Mouse (Mus musculus): ENCODE data around the gene Gja8. TPM values are rescaled to one million over a fixed set of nuclear protein-coding genes. Genes with fewer than 3 reads are reported as not detected.
A peak's percentile ranks its signal among the peaks of the same experiment; 100 is the strongest.

Gene Gja8
- not detected in 2 replicates for polyA plus RNA-seq (2015; fragmentation: Nextera tagmentation; extraction: Ambion mirVana)

DNA sequence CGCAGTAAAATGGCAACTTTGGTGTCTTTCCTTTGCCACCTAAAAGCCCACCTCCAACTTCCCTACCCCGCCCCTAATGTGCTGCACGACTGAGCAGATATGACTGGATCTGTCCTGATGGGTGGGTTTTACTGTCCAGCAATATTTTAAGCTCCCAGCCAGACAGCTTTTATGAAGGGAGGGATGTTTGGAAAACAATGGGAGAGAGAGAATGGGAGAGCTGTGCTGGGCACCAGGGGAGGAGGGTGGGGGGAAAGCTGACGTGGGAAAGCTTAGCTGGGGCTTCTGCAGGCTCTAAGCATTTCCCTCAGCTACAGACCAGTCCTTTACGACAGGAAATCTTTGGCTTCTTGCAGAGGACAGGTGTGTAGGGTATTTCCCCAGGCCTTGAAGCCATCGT is at the start of gene Gja8:
Gene Gja8, minus strand, starts transcription at position 101 of the 400 bp plus-strand sequence.
- ATAC-seq (replicated peaks; ENCODE audit: insufficient number of reproducible peaks, insufficient read depth, low FRiP score, low read depth) = no peak
- H3K27ac ChIP-seq = no peak within 1 kb of the TSS
- no peaks in the 10 kb centered on the region for H3K27me3 ChIP-seq
- H3K9ac ChIP-seq = no peak within 1 kb of the TSS
- WGBS = 64% methylated on average over 6 of the region's 6 CpGs
- H3K4me2 ChIP-seq = no peak within 1 kb of the TSS
- no peaks in the 10 kb centered on the region for H3K36me3 ChIP-seq
- peaks cover 6% of the 10 kb centered on the region for H3K4me1 ChIP-seq (replicated peaks)
- no peak within 1 kb of the TSS for H3K4me3 ChIP-seq
- H3K9me3 ChIP-seq (replicated peaks) = no peaks in the 10 kb centered on the region

DNA sequence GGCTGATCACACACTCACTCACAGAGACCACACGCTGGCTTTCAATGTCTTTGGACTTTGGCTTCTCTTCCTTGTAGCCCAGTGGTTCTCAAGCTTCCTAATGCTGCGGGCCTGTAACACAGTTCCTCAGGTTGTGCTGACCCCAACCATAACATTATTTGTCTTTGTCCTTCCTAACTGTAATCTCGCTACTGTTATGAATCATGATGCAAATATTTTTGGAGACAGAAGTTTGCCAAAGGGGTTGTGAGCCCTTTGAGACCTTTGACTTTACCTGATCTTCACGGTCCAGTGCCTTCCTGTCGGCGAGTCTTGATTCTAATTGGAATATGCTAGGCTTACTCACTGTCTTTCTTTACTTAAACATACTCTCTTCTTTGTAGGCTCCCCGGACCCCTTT is 48.6 kb upstream of the Gja8 start:
- no peak overlapping the region for H3K4me2 ChIP-seq
- no peak overlapping the region for H3K27ac ChIP-seq

DNA sequence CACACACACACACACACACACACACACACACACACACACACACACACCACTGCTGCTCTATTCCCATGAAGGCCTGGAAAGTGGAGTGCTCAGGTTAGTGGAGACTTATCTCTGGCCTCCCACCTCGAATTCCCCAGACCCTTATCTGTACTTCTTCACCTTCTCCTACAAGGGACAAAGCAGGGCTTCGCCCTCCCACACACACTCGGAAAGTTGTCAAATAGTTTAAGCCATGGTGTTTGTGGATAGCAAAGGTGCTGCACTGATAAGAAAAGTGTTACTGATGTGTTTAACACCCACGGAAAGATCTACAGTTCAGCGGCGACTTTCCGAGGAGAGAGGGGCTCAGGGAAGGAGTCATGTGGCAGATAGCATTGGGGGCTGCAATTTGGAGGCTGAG is 45.2 kb upstream of the Gja8 start:
- 11% methylated on average over 7 of the region's 7 CpGs for WGBS
- H3K4me1 ChIP-seq (replicated peaks) = peaks cover 18% of the 10 kb centered on the region
- no peak overlapping the region for H3K4me2 ChIP-seq
- ATAC-seq (replicated peaks; ENCODE audit: insufficient number of reproducible peaks, insufficient read depth, low FRiP score, low read depth) = peak; percentile 82
- H3K9me3 ChIP-seq (replicated peaks) = no peaks in the 10 kb centered on the region
- H3K27me3 ChIP-seq = no peaks in the 10 kb centered on the region
- no peak overlapping the region for H3K4me3 ChIP-seq
- no peak overlapping the region for H3K9ac ChIP-seq
- peak overlapping the region; percentile 77 for H3K27ac ChIP-seq
- no peaks in the 10 kb centered on the region for H3K36me3 ChIP-seq

More for the DNA sequence above, 48.6 kb upstream of the Gja8 start:
- WGBS = 81% methylated on average over 7 of the region's 7 CpGs
- Histone ChIP-seq H3K4me1 (replicated peaks) (peaks cover 21% of the 10 kb centered on the region), H3K36me3 (no peaks in the 10 kb centered on the region), H3K9ac (no peak overlapping the region), H3K27me3 (no peaks in the 10 kb centered on the region), H3K4me3 (no peak overlapping the region), H3K9me3 (replicated peaks) (no peaks in the 10 kb centered on the region)
- no peak for ATAC-seq (replicated peaks; ENCODE audit: insufficient number of reproducible peaks, insufficient read depth, low FRiP score, low read depth)

DNA sequence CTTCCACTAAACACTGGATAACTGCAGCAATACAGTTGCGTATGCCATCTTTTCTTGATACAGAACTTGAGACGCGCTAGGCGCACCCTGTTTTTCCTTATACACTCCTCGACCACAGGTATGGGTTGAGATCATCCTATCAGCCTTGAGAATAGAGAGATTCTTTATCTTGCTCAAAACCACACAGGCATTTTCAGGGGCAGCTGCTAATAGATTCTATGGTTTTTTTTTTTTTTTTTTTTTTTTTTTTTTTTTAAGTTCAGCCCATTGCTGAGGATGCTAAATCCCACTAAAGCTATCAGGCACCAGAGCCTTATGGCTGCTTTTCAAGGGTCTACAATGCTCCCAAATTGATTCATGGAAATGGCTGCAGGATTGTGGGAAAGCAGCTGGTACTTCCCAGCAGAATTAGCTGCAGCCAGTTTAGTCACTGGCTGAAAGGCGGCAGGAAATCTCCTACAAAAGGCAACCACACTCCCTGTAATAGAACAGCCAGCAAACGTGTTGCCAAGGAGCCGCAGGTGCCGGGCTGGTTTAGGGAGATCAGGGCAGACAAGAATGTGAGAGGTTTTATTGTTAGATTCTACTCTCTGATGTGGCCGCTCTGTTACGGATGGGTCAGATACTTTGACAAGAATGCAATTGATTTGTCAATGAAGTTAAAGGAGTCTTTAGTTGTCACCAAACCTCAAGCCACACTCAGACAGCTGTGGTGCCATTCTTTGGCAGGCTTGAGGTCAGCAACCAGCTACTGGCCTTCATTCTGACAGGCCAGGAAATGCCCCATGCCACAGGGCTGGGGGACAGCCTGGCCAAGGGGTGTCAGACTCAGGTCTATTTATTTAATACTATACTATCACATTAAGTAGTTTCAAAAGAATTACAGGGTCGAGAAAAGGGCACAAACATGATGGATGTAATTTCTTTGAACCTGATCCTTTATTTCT is 37.5 kb upstream of the Gja8 start:
- Histone ChIP-seq H3K4me1 (replicated peaks) (peaks cover 7% of the 10 kb centered on the region), H3K36me3 (no peaks in the 10 kb centered on the region), H3K9me3 (replicated peaks) (no peaks in the 10 kb centered on the region), H3K27me3 (0 out of 2 replicates have a peak, but pooled peaks cover 4% of the 10 kb centered on the region), H3K27ac (no peak overlapping the region), H3K4me3 (no peak overlapping the region), H3K9ac (no peak overlapping the region), H3K4me2 (no peak overlapping the region)
- WGBS = 69% methylated on average over 12 of the region's 12 CpGs
- ATAC-seq (replicated peaks; ENCODE audit: insufficient number of reproducible peaks, insufficient read depth, low FRiP score, low read depth) = no peak

DNA sequence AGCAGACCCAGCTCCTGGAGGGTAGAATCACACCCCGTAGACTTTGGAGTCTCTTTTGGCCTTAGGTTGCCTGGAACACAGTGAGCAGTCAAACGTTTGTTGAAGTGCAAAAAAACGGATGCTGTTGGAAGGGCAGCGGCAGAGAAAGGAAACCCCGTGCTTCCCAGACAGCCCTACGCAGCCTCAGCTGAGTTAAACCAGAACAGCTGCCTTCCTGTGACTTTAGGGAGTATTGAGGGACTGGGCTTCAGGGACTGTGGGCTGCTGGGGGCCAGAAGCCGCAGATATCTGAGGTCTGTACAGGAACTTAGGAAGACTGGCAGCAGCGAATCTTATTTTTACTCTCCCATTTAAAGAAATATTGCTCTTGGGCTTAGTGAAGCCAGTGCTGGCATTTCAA is 34.8 kb upstream of the Gja8 start:
- peak overlapping the region; percentile 15; the same call in 1 of the 2 replicates for H3K4me2 ChIP-seq
- WGBS = 15% methylated on average over 8 of the region's 8 CpGs
- H3K4me3 ChIP-seq = no peak overlapping the region
- 0 out of 2 replicates have a peak, but pooled peaks cover 4% of the 10 kb centered on the region for H3K27me3 ChIP-seq
- H3K9me3 ChIP-seq (replicated peaks) = no peaks in the 10 kb centered on the region
- peak overlapping the region; percentile 12; the same call in 1 of the 2 replicates for H3K27ac ChIP-seq
- no peak overlapping the region for H3K9ac ChIP-seq
- 0 out of 2 replicates have a peak, but pooled peaks have one; percentile 64 for ATAC-seq (replicated peaks; ENCODE audit: insufficient number of reproducible peaks, insufficient read depth, low FRiP score, low read depth)
- no peaks in the 10 kb centered on the region for H3K36me3 ChIP-seq
- peaks cover 7% of the 10 kb centered on the region for H3K4me1 ChIP-seq (replicated peaks)

DNA sequence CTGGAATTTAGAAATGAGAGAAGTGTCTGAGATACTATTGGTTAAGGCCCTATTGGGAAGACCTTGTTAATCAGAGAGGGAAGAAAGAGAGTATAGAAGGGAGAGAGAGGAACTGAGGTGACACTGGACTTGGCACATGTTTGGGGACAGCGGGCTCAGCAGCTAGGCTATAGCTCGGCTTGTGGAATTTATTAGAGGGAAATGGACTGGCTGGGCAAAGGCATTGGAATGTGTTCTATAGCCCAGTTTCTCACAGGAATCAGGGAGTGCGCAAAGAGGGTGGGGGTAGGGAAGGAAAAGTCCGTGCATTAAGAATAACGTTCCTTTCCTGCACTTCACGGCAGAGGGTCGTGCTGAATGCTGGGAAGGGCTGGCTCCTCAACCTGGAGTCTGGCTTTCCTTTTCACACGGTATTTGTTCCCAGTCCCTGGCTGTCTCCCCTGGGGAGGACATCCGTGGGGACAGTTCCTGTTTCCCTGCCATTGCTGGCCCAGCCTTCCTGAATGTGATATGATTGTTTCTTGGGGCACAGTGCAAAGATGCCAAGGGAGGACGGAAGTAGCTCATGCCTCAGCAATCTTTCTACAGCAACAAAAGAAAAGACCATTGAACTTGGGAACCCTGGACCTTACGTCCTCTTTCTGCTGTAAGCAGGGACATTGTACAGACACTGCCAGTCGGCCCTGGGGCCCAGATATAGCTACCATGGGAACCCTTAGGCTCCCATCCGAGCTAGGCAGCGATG is 27.8 kb upstream of the Gja8 start:
- H3K4me3 ChIP-seq = no peak overlapping the region
- 27% methylated on average over 14 of the region's 14 CpGs for WGBS
- peak; percentile 78 for ATAC-seq (replicated peaks; ENCODE audit: insufficient number of reproducible peaks, insufficient read depth, low FRiP score, low read depth)

DNA sequence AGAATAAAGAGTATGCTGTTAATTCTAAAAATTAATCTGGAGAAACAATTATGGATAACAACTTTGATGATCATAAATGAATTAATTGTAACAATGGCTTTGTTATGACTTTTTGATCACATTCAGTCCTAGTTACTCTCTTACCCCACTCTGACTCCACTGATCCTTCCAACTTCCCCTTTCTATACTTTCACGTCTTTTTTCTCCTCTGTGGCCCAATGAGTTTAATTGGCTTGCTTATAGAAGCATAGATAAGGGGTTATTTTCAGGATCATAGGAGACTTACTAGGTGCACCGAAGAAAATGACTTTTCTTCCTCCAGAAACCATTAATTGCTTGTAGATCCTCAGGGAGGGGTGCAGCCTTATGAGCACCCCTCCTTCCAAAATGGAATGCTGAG is 16.9 kb upstream of the Gja8 start:
- no peak overlapping the region for H3K4me2 ChIP-seq
- H3K4me1 ChIP-seq (replicated peaks) = 0 out of 2 replicates have a peak, but pooled peaks cover 3% of the 10 kb centered on the region
- no peak overlapping the region for H3K9ac ChIP-seq
- no peak overlapping the region for H3K27ac ChIP-seq
- no peak overlapping the region for H3K4me3 ChIP-seq
- no peak for ATAC-seq (replicated peaks; ENCODE audit: insufficient number of reproducible peaks, insufficient read depth, low FRiP score, low read depth)
- H3K27me3 ChIP-seq = peaks cover 5% of the 10 kb centered on the region
- H3K9me3 ChIP-seq (replicated peaks) = no peaks in the 10 kb centered on the region
- WGBS = 71% methylated on average over 2 of the region's 2 CpGs
- no peaks in the 10 kb centered on the region for H3K36me3 ChIP-seq

More for the DNA sequence above, 27.8 kb upstream of the Gja8 start:
- Histone ChIP-seq H3K4me1 (replicated peaks) (peaks cover 17% of the 10 kb centered on the region), H3K27me3 (no peaks in the 10 kb centered on the region), H3K9ac (no peak overlapping the region), H3K9me3 (replicated peaks) (no peaks in the 10 kb centered on the region), H3K36me3 (no peaks in the 10 kb centered on the region), H3K4me2 (peak overlapping the region; percentile 43), H3K27ac (peak overlapping the region; percentile 68)

DNA sequence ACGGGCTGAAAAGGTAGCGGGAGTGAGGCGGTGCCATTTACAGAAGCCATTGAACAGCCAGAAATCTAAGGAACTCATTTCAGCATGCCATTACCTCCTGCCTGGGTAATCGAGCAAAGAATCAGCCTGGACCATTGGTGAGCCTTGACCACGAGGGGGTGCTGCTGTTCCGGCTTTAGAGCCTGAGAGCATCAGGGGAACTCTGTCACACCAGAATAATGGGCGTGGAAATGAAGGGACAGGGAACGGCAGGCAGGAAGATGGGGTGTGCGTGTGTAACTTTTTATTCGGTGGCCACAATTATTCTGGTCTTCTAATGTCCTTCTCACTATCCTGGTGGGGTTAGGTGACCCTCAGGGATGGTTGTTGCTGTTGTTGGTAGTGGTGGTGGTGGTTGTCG is 12.9 kb upstream of the Gja8 start:
- WGBS = 7% methylated on average over 11 of the region's 11 CpGs
- Histone ChIP-seq H3K4me1 (replicated peaks) (0 out of 2 replicates have a peak, but pooled peaks cover 3% of the 10 kb centered on the region), H3K27me3 (peaks cover 14% of the 10 kb centered on the region), H3K36me3 (no peaks in the 10 kb centered on the region), H3K9me3 (replicated peaks) (no peaks in the 10 kb centered on the region), H3K27ac (no peak overlapping the region), H3K4me3 (peak overlapping the region; percentile 21; the same call in 1 of the 2 replicates), H3K4me2 (peak overlapping the region; percentile 49), H3K9ac (no peak overlapping the region)
- peak; percentile 68; the same call in 1 of the 2 replicates for ATAC-seq (replicated peaks; ENCODE audit: insufficient number of reproducible peaks, insufficient read depth, low FRiP score, low read depth)

DNA sequence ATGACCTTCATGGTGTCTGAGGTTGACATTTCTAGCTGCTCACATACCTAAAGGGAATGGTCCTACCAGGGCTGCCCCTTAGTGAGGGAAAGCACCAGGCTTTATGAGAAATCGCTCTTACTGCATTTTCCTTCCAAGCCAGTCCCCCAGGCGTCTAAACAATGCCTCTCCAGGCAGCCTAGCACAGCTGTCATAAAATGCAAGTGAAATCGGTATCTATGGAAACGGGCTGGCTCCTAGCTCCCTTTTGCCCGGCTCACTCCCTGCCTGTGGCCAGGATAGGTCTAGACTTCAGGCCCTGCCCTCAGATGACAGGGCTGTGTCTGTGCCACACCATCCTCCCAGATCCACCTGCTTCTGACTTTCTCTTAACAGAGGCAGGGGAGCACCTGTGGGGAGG is 11.8 kb upstream of the Gja8 start:
- 0 out of 2 replicates have a peak, but pooled peaks cover 3% of the 10 kb centered on the region for H3K4me1 ChIP-seq (replicated peaks)
- H3K4me3 ChIP-seq = no peak overlapping the region
- H3K9me3 ChIP-seq (replicated peaks) = no peaks in the 10 kb centered on the region
- no peaks in the 10 kb centered on the region for H3K36me3 ChIP-seq
- no peak for ATAC-seq (replicated peaks; ENCODE audit: insufficient number of reproducible peaks, insufficient read depth, low FRiP score, low read depth)
- peaks cover 14% of the 10 kb centered on the region for H3K27me3 ChIP-seq
- H3K9ac ChIP-seq = no peak overlapping the region
- no peak overlapping the region for H3K4me2 ChIP-seq
- 46% methylated on average over 5 of the region's 5 CpGs for WGBS
- H3K27ac ChIP-seq = no peak overlapping the region

DNA sequence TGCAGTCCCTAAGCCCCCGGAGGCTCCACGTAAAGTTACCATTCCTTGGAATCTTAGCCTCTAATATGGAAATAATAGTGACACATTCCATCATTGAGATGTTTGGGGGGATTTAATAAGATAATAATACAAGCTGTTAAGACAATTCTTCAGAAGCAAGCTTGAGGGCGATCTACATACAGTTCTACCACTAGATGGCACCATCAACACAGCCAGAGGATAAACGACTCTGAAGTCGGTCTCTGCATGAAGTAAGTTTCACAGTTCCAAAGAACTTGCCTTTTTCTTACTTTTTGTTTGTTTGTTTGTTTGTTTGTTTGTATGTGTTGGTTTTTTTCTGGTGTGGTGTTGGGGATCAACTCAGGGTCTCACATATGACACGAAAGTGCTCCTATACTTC is 10.4 kb upstream of the Gja8 start:
- H3K4me2 ChIP-seq = no peak overlapping the region
- H3K27ac ChIP-seq = no peak overlapping the region
- peaks cover 14% of the 10 kb centered on the region for H3K27me3 ChIP-seq
- no peaks in the 10 kb centered on the region for H3K36me3 ChIP-seq
- H3K4me3 ChIP-seq = no peak overlapping the region
- no peaks in the 10 kb centered on the region for H3K9me3 ChIP-seq (replicated peaks)
- ATAC-seq (replicated peaks; ENCODE audit: insufficient number of reproducible peaks, insufficient read depth, low FRiP score, low read depth) = no peak
- WGBS = 9% methylated on average over 6 of the region's 6 CpGs
- no peak overlapping the region for H3K9ac ChIP-seq
- peaks cover 6% of the 10 kb centered on the region for H3K4me1 ChIP-seq (replicated peaks)

DNA sequence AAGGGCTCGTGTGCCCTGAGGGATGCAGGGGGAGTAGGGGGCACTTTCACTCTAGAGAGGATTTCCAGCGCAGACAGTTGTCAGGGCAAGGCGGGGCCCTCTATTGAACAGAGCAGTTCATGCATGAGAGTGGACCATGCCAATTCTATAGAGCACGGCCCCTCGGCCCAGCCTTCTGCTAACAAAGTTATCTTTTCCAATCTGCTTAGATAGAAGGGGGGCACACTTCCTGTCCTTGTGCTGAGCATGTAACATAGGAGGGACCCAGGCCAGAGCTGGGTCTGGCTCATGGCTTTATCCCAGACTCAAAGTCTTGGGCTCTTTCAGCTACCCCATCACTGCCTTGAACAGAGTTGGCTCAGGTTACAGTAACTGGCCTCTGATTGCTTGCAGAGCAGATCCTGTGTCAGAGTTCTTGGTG is 5.5 kb upstream of the Gja8 start:
- Histone ChIP-seq H3K36me3 (no peaks in the 10 kb centered on the region), H3K4me2 (peak overlapping the region; percentile 40), H3K4me1 (replicated peaks) (peaks cover 12% of the 10 kb centered on the region), H3K4me3 (no peak overlapping the region), H3K27ac (no peak overlapping the region), H3K9ac (no peak overlapping the region), H3K27me3 (no peaks in the 10 kb centered on the region), H3K9me3 (replicated peaks) (no peaks in the 10 kb centered on the region)
- no peak for ATAC-seq (replicated peaks; ENCODE audit: insufficient number of reproducible peaks, insufficient read depth, low FRiP score, low read depth)
- WGBS = 39% methylated on average over 5 of the region's 5 CpGs

Data from heart, embryonic 15.5 days (tissue).